Mouse (Mus musculus): Measurements from ENCODE around the gene Actr3. TPM values are rescaled to one million over a fixed set of nuclear protein-coding genes. Genes with fewer than 3 reads are reported as not detected.

Gene Actr3
- polyA plus RNA-seq, 1 experiment = 94.2 TPM

DNA sequence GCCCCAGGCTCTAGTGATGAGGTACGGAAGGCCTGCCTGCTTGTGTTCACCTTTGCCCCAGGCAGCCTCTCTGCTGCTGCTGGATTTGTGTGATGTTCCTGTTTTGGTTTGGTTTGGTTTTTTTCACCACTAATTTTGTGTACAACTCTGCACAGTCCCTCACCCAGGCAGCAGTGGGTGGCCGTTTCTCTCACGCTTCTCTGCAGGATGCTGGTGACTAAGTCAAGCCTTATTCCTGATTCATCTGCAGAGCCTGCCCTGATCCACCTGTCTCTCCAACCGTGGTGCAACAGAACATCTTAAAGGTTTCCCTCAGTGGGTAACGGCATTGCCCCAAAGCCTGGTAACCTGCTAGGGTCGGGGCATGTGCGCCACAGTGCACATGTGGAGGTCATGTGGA is 49.3 kb downstream of the Actr3 start:
- H3K27me3 ChIP-seq (ENCODE audit: control insufficient read depth, insufficient read depth, low read length) = no peaks in the 10 kb centered on the region
- no peak for TF ChIP-seq CTCF (IDR thresholded peaks at IDR 0.05; ENCODE audit: borderline replicate concordance, insufficient read depth, low read depth, low read length)
- TF ChIP-seq POLR2A (IDR thresholded peaks at IDR 0.05; ENCODE audit: borderline replicate concordance, insufficient read depth, low read length) = no peak
- DNase-seq = no peak
- H3K4me3 ChIP-seq (replicated peaks; ENCODE audit: insufficient read depth, low read depth, low read length) = no peak overlapping the region
- no peak overlapping the region for H3K27ac ChIP-seq (ENCODE audit: insufficient read depth, low read length)
- no peaks in the 10 kb centered on the region for H3K4me1 ChIP-seq (ENCODE audit: control insufficient read depth, insufficient read depth, low read length)
- 75% methylated on average over 7 of the region's 7 CpGs for WGBS

DNA sequence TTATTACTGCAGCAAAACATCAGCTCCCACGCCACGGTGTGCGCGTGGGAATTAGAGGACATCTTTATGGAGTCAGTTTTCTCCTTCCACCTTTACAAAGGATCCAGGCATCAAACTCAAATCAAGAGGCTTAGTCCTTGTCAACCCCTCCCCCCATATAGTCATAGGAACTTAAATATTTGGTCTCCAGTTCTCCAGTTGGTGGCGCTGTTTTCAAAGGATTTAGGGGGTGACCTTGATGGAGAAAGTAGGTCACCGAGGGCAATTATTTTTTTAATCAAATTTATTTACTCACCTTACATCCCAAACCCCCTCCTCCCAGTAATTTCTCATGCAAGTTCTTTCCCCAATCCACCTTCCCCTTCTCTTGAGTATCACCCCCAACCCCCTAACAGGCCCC is 52.9 kb downstream of the Actr3 start:
- no peak overlapping the region for H3K27ac ChIP-seq (ENCODE audit: insufficient read depth, low read length)
- no peak for DNase-seq
- no peaks in the 10 kb centered on the region for H3K27me3 ChIP-seq (ENCODE audit: control insufficient read depth, insufficient read depth, low read length)
- H3K4me1 ChIP-seq (ENCODE audit: control insufficient read depth, insufficient read depth, low read length) = peaks cover 3% of the 10 kb centered on the region; the same call in 1 of the 2 replicates
- WGBS = 65% methylated on average over 6 of the region's 6 CpGs
- H3K4me3 ChIP-seq (replicated peaks; ENCODE audit: insufficient read depth, low read depth, low read length) = no peak overlapping the region
- no peak for TF ChIP-seq CTCF (IDR thresholded peaks at IDR 0.05; ENCODE audit: borderline replicate concordance, insufficient read depth, low read depth, low read length)
- no peak for TF ChIP-seq POLR2A (IDR thresholded peaks at IDR 0.05; ENCODE audit: borderline replicate concordance, insufficient read depth, low read length)

DNA sequence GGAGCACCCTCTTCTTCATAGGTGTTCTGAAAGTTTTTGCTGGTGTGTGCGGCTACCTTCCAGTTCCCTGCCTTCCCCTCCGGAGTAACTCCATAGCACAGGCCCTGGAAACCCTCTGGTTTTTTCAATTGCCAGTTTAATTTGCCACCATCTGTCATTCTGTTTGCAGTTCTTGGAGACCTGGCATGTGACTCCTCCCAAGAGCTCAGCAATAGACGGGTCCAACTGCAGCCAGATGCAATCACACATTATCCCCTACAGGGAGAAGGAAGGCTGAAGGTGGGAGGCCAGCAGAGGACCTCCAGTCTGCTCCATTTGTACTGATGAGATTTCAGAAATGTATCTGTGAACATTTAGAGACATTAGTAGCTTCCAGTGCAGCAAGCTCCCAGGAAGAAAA is 56.6 kb downstream of the Actr3 start:
- Histone ChIP-seq H3K4me3 (replicated peaks; ENCODE audit: insufficient read depth, low read depth, low read length) (no peak overlapping the region), H3K4me1 (ENCODE audit: control insufficient read depth, insufficient read depth, low read length) (peaks cover 3% of the 10 kb centered on the region; the same call in 1 of the 2 replicates), H3K27me3 (ENCODE audit: control insufficient read depth, insufficient read depth, low read length) (no peaks in the 10 kb centered on the region), H3K27ac (ENCODE audit: insufficient read depth, low read length) (no peak overlapping the region)
- DNase-seq = peak; percentile 29 to 58
- 9% methylated on average over 3 of the region's 3 CpGs for WGBS
- TF ChIP-seq CTCF (IDR thresholded peaks at IDR 0.05; ENCODE audit: borderline replicate concordance, insufficient read depth, low read depth, low read length) (no peak), POLR2A (IDR thresholded peaks at IDR 0.05; ENCODE audit: borderline replicate concordance, insufficient read depth, low read length) (no peak)

DNA sequence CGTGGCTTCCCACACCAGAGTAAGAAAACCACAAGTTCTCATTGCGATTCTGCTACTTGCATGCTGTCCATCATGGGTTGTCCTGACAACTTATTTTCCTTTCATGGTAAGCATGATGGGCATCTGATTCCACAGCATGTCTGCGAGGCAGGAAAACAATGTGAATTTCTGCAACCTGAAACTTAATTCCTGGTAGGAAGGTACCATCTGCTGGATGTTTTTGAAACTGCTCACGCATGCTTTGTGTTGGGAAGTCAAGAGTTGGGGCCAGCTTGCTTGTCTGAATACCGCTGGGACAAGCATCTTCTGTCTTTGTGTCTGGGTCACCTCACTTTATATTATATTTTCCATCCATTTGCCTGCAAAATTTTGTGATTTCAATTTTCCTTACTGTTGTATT is 62.7 kb downstream of the Actr3 start:
- Histone ChIP-seq H3K27ac (ENCODE audit: insufficient read depth, low read length) (no peak overlapping the region), H3K4me3 (replicated peaks; ENCODE audit: insufficient read depth, low read depth, low read length) (no peak overlapping the region), H3K4me1 (ENCODE audit: control insufficient read depth, insufficient read depth, low read length) (no peaks in the 10 kb centered on the region), H3K27me3 (ENCODE audit: control insufficient read depth, insufficient read depth, low read length) (no peaks in the 10 kb centered on the region)
- TF ChIP-seq CTCF (IDR thresholded peaks at IDR 0.05; ENCODE audit: borderline replicate concordance, insufficient read depth, low read depth, low read length) = no peak
- TF ChIP-seq POLR2A (IDR thresholded peaks at IDR 0.05; ENCODE audit: borderline replicate concordance, insufficient read depth, low read length) = no peak
- 63% methylated on average over 5 of the region's 5 CpGs for WGBS
- no peak for DNase-seq

DNA sequence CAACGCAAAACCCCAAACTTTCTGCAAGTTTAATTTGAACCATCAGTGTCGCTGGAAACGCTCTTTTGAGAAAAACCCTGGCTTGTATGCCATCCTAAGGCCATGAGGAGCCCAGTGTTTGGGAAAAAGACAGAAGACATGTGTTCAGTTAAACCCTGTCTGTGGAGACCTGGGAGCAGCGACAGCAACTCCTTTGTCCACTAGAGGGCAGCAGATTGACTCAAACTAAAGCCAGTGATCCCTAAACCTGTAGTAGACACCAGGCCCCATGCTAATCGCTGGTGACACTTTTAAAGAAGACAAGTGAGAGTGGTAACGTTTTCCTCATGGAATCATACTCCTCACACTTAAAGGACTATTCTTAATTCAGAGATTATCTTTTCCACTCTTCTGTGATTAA is 64.7 kb downstream of the Actr3 start:
- 31% methylated on average over 6 of the region's 6 CpGs for WGBS

DNA sequence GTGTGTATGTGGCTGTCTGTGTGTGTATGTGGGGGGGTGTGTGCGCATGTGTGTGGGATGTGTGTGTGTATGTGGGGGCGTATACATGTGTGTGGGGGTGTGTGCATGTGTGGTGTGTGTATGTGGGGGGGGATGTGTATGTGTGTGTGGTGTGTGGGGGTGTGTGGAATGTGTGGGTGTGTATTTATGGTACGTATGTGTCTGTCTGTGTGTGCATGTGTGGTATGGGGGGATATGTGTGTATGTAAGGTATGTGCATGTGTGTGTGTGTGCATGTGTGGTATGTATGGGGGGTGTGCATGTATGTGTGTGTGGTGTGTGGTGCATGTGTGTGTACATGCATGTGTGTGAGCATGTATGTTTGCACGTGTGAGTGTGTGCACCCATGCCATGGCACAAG is 70.0 kb downstream of the Actr3 start:
- DNase-seq = no peak
- no peak for TF ChIP-seq CTCF (IDR thresholded peaks at IDR 0.05; ENCODE audit: borderline replicate concordance, insufficient read depth, low read depth, low read length)
- TF ChIP-seq POLR2A (IDR thresholded peaks at IDR 0.05; ENCODE audit: borderline replicate concordance, insufficient read depth, low read length) = no peak
- H3K27ac ChIP-seq (ENCODE audit: insufficient read depth, low read length) = no peak overlapping the region
- 98% methylated on average over 4 of the region's 4 CpGs for WGBS
- peaks cover 1% of the 10 kb centered on the region; the same call in 1 of the 2 replicates for H3K27me3 ChIP-seq (ENCODE audit: control insufficient read depth, insufficient read depth, low read length)
- H3K4me3 ChIP-seq (replicated peaks; ENCODE audit: insufficient read depth, low read depth, low read length) = no peak overlapping the region
- no peaks in the 10 kb centered on the region for H3K4me1 ChIP-seq (ENCODE audit: control insufficient read depth, insufficient read depth, low read length)

More for the DNA sequence above, 64.7 kb downstream of the Actr3 start:
- peak; percentile 56 to 64 for DNase-seq
- Histone ChIP-seq H3K27me3 (ENCODE audit: control insufficient read depth, insufficient read depth, low read length) (no peaks in the 10 kb centered on the region), H3K27ac (ENCODE audit: insufficient read depth, low read length) (no peak overlapping the region), H3K4me1 (ENCODE audit: control insufficient read depth, insufficient read depth, low read length) (no peaks in the 10 kb centered on the region), H3K4me3 (replicated peaks; ENCODE audit: insufficient read depth, low read depth, low read length) (no peak overlapping the region)
- TF ChIP-seq CTCF (IDR thresholded peaks at IDR 0.05; ENCODE audit: borderline replicate concordance, insufficient read depth, low read depth, low read length) (peak; percentile 82), POLR2A (IDR thresholded peaks at IDR 0.05; ENCODE audit: borderline replicate concordance, insufficient read depth, low read length) (no peak)

DNA sequence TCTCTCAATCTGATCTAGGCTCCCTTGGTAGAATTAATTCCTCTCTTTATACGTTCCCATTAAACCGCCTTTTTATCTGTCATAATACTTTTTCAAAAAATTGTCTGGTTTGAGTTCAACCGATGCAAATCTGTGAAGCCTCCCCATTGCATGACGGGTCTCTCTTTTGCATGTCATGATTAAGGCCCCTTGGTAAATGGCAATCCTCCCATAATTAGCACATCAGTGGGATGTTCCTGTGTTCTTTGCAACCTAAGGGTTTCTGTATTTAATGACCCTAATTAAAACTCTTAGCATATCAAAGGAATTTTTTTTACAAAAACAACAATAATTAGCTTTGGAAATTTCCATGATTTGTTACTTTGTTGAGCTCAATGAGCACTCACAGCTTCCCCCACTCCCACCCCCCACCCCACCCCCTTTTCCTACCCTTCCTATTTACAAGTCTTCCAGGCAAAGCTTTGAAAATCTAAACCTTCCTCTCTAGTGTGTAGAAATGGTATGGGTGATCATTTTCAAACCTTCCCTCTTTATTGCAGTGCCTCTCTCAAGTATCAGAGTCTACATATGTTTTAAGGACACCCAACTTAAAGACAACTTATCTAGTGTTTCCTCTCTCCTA is 84.0 kb downstream of the Actr3 start:
- Histone ChIP-seq H3K4me1 (ENCODE audit: control insufficient read depth, insufficient read depth, low read length) (no peaks in the 10 kb centered on the region), H3K27me3 (ENCODE audit: control insufficient read depth, insufficient read depth, low read length) (no peaks in the 10 kb centered on the region), H3K27ac (ENCODE audit: insufficient read depth, low read length) (no peak overlapping the region), H3K4me3 (replicated peaks; ENCODE audit: insufficient read depth, low read depth, low read length) (no peak overlapping the region)
- DNase-seq = no peak
- TF ChIP-seq POLR2A (IDR thresholded peaks at IDR 0.05; ENCODE audit: borderline replicate concordance, insufficient read depth, low read length) (no peak), CTCF (IDR thresholded peaks at IDR 0.05; ENCODE audit: borderline replicate concordance, insufficient read depth, low read depth, low read length) (no peak)
- 91% methylated on average over 4 of the region's 4 CpGs for WGBS

DNA sequence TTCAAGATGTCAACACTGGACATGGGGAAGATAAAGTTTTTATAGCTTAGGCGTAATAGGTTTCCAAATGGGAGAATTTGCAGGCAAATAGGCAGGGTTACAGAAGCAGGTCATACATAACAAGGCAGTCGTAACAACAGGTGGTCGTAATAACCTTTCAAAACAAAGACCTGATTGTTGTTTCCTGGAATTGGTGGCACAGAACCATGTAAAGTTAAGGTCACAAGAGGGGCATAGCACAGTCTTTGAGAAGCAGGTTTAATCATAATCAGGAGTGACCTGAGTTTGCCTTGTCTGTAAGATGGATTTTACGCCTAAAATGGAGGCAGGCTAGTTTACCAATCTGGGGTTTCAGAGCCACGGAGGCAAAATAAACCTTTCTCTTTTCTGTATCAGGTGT is 84.7 kb downstream of the Actr3 start:
- no peak overlapping the region for H3K4me3 ChIP-seq (replicated peaks; ENCODE audit: insufficient read depth, low read depth, low read length)
- no peaks in the 10 kb centered on the region for H3K4me1 ChIP-seq (ENCODE audit: control insufficient read depth, insufficient read depth, low read length)
- DNase-seq = no peak
- H3K27me3 ChIP-seq (ENCODE audit: control insufficient read depth, insufficient read depth, low read length) = no peaks in the 10 kb centered on the region
- H3K27ac ChIP-seq (ENCODE audit: insufficient read depth, low read length) = no peak overlapping the region
- no peak for TF ChIP-seq POLR2A (IDR thresholded peaks at IDR 0.05; ENCODE audit: borderline replicate concordance, insufficient read depth, low read length)
- TF ChIP-seq CTCF (IDR thresholded peaks at IDR 0.05; ENCODE audit: borderline replicate concordance, insufficient read depth, low read depth, low read length) = no peak
- 89% methylated on average over 5 of the region's 5 CpGs for WGBS

All from cerebellum, adult 2 months (tissue).